Mouse (Mus musculus): ENCODE measurements around the gene Parp1. TPM values are rescaled to one million over a fixed set of nuclear protein-coding genes. Genes with fewer than 3 reads are reported as not detected.

Gene Parp1
- 3.9 and 9.0 TPM in 2 replicates for polyA plus RNA-seq (2012; rRNA removed; ENCODE audit: low replicate concordance)

DNA sequence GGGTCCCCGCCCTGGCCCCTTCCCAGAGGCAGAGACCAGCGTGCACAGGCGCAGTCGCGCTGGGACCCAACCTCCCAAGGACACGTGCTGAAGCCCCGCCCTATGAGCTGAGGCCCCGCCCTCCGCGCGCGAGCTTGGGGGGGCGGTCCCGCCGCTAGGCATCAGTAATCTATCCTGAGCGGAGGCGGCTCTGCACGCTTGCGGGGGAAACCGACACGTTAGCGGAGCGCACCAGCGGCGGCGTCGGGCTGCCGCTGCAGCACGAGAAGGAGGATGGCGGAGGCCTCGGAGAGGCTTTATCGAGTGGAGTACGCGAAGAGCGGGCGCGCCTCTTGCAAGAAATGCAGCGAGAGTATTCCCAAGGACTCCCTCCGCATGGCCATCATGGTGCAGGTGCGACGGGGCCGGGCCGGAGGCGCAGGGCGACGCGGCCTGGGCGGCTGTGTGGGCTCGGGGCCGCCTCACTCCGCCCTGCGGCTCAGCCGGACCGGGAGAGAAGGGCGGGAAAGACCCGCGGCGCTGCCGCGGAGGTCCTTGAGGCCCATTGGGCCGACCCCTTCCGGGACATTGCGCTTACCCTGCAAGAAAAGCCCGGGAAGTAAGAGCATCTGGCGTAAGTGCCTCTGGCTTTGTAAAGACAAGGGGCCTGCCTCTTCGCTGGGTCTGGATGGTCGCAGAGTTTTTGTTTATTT, at the start of gene Parp1:
TSS of gene Parp1 (plus strand) at position 164 of the 692 bp plus-strand sequence.

DNA sequence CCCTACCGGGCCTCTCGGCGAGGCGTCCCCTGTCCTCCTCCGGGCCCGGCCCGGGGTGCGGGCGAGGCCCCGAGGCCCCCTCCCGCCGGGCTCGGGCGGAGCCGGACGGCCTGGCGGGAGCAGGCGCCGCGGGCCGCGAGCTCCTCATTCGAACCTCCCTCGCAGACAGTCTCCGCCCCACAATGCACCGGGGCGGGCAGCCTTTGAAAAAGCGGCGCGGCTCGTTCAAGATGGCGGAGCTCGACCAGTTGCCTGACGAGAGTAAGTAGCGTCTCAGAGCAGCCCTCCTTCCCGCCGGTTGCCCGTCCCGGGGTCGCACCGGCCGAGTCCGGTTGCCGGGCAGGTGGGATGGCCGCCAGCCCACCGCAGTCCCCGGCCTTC, 72.4 kb downstream of the Parp1 start, which contains the start of gene Lin9:
TSS of gene Lin9 (plus strand) at position 14 of the 381 bp plus-strand sequence.

Other genes starting within 250 kb of the Parp1 start
- 4.7 and 4.8 TPM in 2 replicates for gene Itpkb, start 238.4 kb upstream of the Parp1 start, polyA plus RNA-seq (2012; rRNA removed; ENCODE audit: low replicate concordance)
- gene Stum, start 85.4 kb upstream of the Parp1 start, polyA plus RNA-seq (2012; rRNA removed; ENCODE audit: low replicate concordance) = 12.1 and 18.9 TPM in 2 replicates
- 1.2 and 1.3 TPM in 2 replicates for gene Lin9, start 72.2 kb downstream of the Parp1 start, polyA plus RNA-seq (2012; rRNA removed; ENCODE audit: low replicate concordance)
- gene Mixl1, start 128.1 kb downstream of the Parp1 start, polyA plus RNA-seq (2012; rRNA removed; ENCODE audit: low replicate concordance) = not detected in 2 replicates
- 5.5 and 6.4 TPM in 2 replicates for gene Acbd3, start 157.1 kb downstream of the Parp1 start, polyA plus RNA-seq (2012; rRNA removed; ENCODE audit: low replicate concordance)
- gene H3f3a, start 245.0 kb downstream of the Parp1 start, polyA plus RNA-seq (2012; rRNA removed; ENCODE audit: low replicate concordance) = 83.1 TPM in 2 replicates

All from duodenum, adult 2 months (tissue).